Mouse (Mus musculus) neural tube, embryonic 14.5 days (tissue): Measurements from ENCODE around the gene Rorb. TPM values are rescaled to one million over a fixed set of nuclear protein-coding genes. Genes with fewer than 3 reads are reported as not detected.
A peak's percentile ranks its signal among the peaks of the same experiment; 100 is the strongest.

Source experiments
- ATAC-seq: fragments of 200-750 bp; cut with Nextera tagmentation; 2 replicates; pipeline ENCODE4 v1.8.0; 2017; ENCODE audit warnings: low read depth, mild to moderate bottlenecking, moderate TSS enrichment, moderate library complexity
- H3K27ac ChIP-seq: fragments of 300-500 bp; sonication (generic); 2 replicates; pipeline ENCODE4 v1.5.1; 2014; ENCODE audit warnings: low read depth, mild to moderate bottlenecking, control low read depth, low read length, moderate library complexity, mixed read lengths
- H3K27me3 ChIP-seq: fragments of 300-500 bp; sonication (generic); 2 replicates; pipeline ENCODE4 v1.6.1; 2014; ENCODE audit warnings: low read length; ENCODE audit not compliant: control insufficient read depth, insufficient read depth
- H3K36me3 ChIP-seq: fragments of 300-500 bp; sonication (generic); 2 replicates; pipeline ENCODE4 v1.6.1; 2014; ENCODE audit warnings: low read length, mixed read lengths; ENCODE audit not compliant: control insufficient read depth, insufficient read depth
- H3K4me1 ChIP-seq: fragments of 300-500 bp; sonication (generic); 2 replicates; pipeline ENCODE4 v1.6.1; 2014; ENCODE audit warnings: low read length; ENCODE audit not compliant: control insufficient read depth, insufficient read depth
- H3K4me2 ChIP-seq: fragments of 300-500 bp; sonication (generic); 2 replicates; pipeline ENCODE4 v1.6.1; 2014; ENCODE audit warnings: mild to moderate bottlenecking, low read depth, low read length, control low read depth
- H3K4me3 ChIP-seq: fragments of 300-500 bp; sonication (generic); 2 replicates; pipeline ENCODE4 v1.5.1; 2014; ENCODE audit warnings: low read depth, low read length, control low read depth, mixed read lengths
- H3K9ac ChIP-seq: fragments of 300-500 bp; sonication (generic); replicated peaks from 2 replicates; pipeline ENCODE4 v1.6.1; 2014; ENCODE audit warnings: low read depth, mild to moderate bottlenecking, control low read depth, low read length, mixed read lengths
- H3K9me3 ChIP-seq: fragments of 300-500 bp; sonication (generic); 2 replicates; pipeline ENCODE4 v1.6.1; 2016; ENCODE audit warnings: low read length; ENCODE audit not compliant: control insufficient read depth
- WGBS: fragments of 180-500 bp; shearing (Covaris S2); extraction: QIAGEN DNeasy Blood & Tissue Kit; methylation state at CpG from one replicate; pipeline ENCODE4 v1.1.7; 2014; 5-methylcytosine and 5-hydroxymethylcytosine counted together
- polyA plus RNA-seq: library from polyadenylated mRNA; unstranded; fragments of >200 nt; fragmentation: Nextera tagmentation; extraction: Ambion mirVana; gene quantifications from 2 replicates; pipeline ENCODE4 v1.2.1, GENCODE M21; 2014

Rorb gene
- 21.9 and 22.7 TPM in 2 replicates for polyA plus RNA-seq

DNA sequence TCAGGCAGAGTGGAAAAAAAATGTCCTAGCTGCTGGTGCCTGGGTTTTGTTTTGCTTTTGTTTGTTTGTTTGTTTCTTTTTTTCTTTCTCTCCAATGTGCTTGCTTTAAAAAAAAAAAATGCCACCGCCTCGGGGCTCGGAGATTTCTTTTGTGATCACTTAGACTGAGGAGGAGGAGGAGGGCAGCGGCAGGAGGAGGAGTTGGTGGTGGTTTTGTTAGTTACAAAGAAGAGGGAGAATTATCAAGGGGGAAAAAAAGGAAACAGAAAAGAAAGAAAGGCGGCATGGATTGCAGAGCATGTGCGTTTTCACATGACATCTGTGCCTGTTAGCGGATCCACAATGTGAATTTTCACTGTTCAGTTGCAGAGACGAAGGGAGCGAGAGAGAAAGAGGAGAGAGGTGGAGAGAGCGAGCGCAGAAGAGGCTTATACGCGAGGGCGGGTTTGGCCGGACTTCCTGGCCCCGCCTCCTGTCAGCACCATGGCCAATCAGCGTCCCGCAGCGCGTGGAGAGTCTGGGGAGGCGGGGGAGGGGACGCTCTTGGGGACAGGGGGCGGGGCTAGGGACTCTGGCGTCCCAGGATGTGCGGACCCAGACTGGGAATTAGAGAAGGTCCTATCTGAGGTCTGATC is at the start of gene Rorb:
Gene Rorb (minus strand): TSS at position 404 of the 635 bp plus-strand sequence.
- no peaks in the 10 kb centered on the region; the same call in 1 of the 2 replicates for H3K27me3 ChIP-seq
- no peaks in the 10 kb centered on the region for H3K9me3 ChIP-seq
- WGBS = under 1% methylated on average over 25 of the region's 25 CpGs
- peak within 1 kb of the TSS; percentile 46 for H3K27ac ChIP-seq
- no peaks in the 10 kb centered on the region for H3K36me3 ChIP-seq
- H3K4me2 ChIP-seq = peak within 1 kb of the TSS; percentile 95
- H3K9ac ChIP-seq = peak within 1 kb of the TSS; percentile 46
- peak; percentile 98 for ATAC-seq
- 0 out of 2 replicates have a peak, but pooled peaks cover 8% of the 10 kb centered on the region for H3K4me1 ChIP-seq
- peak within 1 kb of the TSS; percentile 48 for H3K4me3 ChIP-seq

GRCm38 (mm10) chr19:19148847-19149246 is 37.9 kb upstream of the Rorb start:
- Histone ChIP-seq H3K36me3 (no peaks in the 10 kb centered on the region), H3K9ac (no peak overlapping the region), H3K4me3 (no peak overlapping the region), H3K27ac (no peak overlapping the region), H3K27me3 (no peaks in the 10 kb centered on the region), H3K4me1 (no peaks in the 10 kb centered on the region), H3K9me3 (no peaks in the 10 kb centered on the region), H3K4me2 (no peak overlapping the region)
- WGBS = 34% methylated on average over 6 of the region's 6 CpGs
- peak; percentile 66; the same call in 1 of the 2 replicates for ATAC-seq

DNA sequence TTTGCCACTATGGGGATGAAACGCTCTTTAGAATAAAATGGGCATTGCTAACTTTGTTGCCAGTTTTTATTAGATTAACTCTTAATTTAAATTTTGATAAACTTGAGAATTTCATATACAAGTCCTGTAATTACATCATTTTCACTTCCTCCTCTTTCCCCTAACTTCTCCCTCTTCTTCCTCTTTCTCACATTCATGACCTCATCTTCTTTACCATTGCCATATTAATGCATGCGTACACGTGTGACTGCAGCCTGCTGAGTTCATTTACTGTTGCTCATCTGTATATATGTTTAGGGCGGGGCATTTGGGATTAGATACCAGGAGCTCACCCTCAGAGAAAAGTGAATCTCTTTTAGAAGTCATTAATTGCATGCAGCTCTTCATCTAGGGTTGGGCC is 33.5 kb upstream of the Rorb start:
- no peaks in the 10 kb centered on the region for H3K9me3 ChIP-seq
- H3K27me3 ChIP-seq = no peaks in the 10 kb centered on the region
- H3K36me3 ChIP-seq = no peaks in the 10 kb centered on the region
- H3K4me3 ChIP-seq = no peak overlapping the region
- no peak for ATAC-seq
- H3K4me1 ChIP-seq = no peaks in the 10 kb centered on the region
- 87% methylated on average over 4 of the region's 4 CpGs for WGBS
- H3K9ac ChIP-seq = no peak overlapping the region
- no peak overlapping the region for H3K27ac ChIP-seq
- no peak overlapping the region for H3K4me2 ChIP-seq

- Histone ChIP-seq H3K4me1 (no peaks in the 10 kb centered on the region), H3K27ac (no peak overlapping the region), H3K9me3 (no peaks in the 10 kb centered on the region), H3K27me3 (no peaks in the 10 kb centered on the region), H3K4me2 (no peak overlapping the region), H3K9ac (no peak overlapping the region), H3K4me3 (no peak overlapping the region), H3K36me3 (no peaks in the 10 kb centered on the region)
- WGBS = 44% methylated on average over 2 of the region's 2 CpGs
- no peak for ATAC-seq
Measured at GRCm38 (mm10) chr19:19136856-19137255, 25.9 kb upstream of the Rorb start.

GRCm38 (mm10) chr19:19135838-19136237 is 24.8 kb upstream of the Rorb start:
- no peak overlapping the region for H3K27ac ChIP-seq
- H3K9me3 ChIP-seq = no peaks in the 10 kb centered on the region
- H3K9ac ChIP-seq = no peak overlapping the region
- no peaks in the 10 kb centered on the region for H3K36me3 ChIP-seq
- no peak overlapping the region for H3K4me3 ChIP-seq
- H3K4me2 ChIP-seq = no peak overlapping the region
- 92% methylated on average over 2 of the region's 2 CpGs for WGBS
- H3K4me1 ChIP-seq = no peaks in the 10 kb centered on the region
- no peak for ATAC-seq
- no peaks in the 10 kb centered on the region for H3K27me3 ChIP-seq

DNA sequence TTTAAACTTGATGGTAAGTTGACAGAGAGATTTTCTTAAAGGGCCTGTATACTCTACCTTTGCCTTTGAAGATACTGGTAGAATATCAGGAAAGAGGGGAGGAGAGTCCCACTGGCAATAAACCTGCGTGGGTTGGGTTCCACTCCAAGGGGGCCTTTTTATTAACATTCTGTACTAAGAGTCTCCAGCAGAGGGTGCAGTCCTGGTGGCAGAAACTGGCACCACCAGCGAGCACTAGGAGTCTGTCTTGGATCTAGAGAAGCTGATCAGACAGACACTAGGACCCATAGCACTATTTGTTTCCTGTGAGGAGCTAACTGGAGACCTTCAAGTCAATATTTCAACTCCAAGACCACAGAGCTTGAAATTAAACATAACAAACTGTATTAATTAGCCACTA is 11.3 kb upstream of the Rorb start:
- Histone ChIP-seq H3K27me3 (no peaks in the 10 kb centered on the region), H3K9me3 (no peaks in the 10 kb centered on the region), H3K27ac (no peak overlapping the region), H3K4me3 (no peak overlapping the region), H3K4me1 (no peaks in the 10 kb centered on the region), H3K9ac (no peak overlapping the region), H3K4me2 (no peak overlapping the region), H3K36me3 (no peaks in the 10 kb centered on the region)
- 41% methylated on average over 2 of the region's 2 CpGs for WGBS
- ATAC-seq = no peak

- Histone ChIP-seq H3K27ac (no peak overlapping the region), H3K4me3 (no peak overlapping the region), H3K36me3 (no peaks in the 10 kb centered on the region), H3K27me3 (no peaks in the 10 kb centered on the region; the same call in 1 of the 2 replicates), H3K4me2 (no peak overlapping the region), H3K4me1 (0 out of 2 replicates have a peak, but pooled peaks cover 8% of the 10 kb centered on the region), H3K9ac (no peak overlapping the region), H3K9me3 (no peaks in the 10 kb centered on the region)
- WGBS = 63% methylated on average over 4 of the region's 4 CpGs
- no peak for ATAC-seq
Measured at GRCm38 (mm10) chr19:19112180-19112579, 1.2 kb upstream of the Rorb start.

- peak; percentile 52 for ATAC-seq
- 3% methylated on average over 12 of the region's 12 CpGs for WGBS
- no peak overlapping the region for H3K27ac ChIP-seq
- H3K9me3 ChIP-seq = no peaks in the 10 kb centered on the region
- H3K27me3 ChIP-seq = no peaks in the 10 kb centered on the region; the same call in 1 of the 2 replicates
- 0 out of 2 replicates have a peak, but pooled peaks cover 8% of the 10 kb centered on the region for H3K4me1 ChIP-seq
- peak overlapping the region; percentile 95 for H3K4me2 ChIP-seq
- H3K4me3 ChIP-seq = peak overlapping the region; percentile 48
- H3K9ac ChIP-seq = no peak overlapping the region
- no peaks in the 10 kb centered on the region for H3K36me3 ChIP-seq
Measured at GRCm38 (mm10) chr19:19111428-19112170, 603 bp upstream of the Rorb start.
